13 mouse cellular contexts compared by ENCODE assay signal in the genomic region with DNA sequence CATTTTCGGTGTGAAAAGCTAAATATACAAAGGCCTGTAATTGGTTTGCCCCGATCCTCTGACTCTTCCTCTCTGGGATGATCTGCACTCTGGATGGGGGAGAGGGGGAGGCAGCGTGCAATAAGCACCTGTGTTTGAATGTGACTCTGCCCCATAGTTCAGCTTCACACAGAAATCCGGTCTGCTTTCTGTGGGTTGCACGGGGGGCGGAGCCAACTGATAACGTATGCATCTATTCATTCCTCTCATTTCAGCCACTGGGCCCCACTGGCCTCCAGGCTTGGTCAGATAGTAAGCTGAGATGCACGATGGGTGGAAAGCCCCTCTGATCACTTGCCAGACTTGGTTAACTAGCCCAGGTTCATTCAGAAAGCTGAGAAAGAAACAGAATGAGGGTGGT.
DNase-seq lines count a peak whose midpoint lies in the region; ATAC-seq and TF ChIP-seq lines count a peak whose summit lies in the region.
"Had no signal": no experiment of that assay in that cellular context is flagged by ENCODE, and none has a peak within 500 bp of the region (broad histone marks: within the 10 kb centered on the region; RNA-seq: fewer than 3 reads in every experiment).

No protein-coding gene starts in this region.

- H3K4me3 ChIP-seq in forebrain, embryonic 10.5 days: no peak overlapping the region
- no peak overlapping the region for H3K4me3 ChIP-seq in forebrain, postnatal 0 days (ENCODE audit: low read depth, low read length)
- H3K4me3 ChIP-seq: heart, adult 2 months; limb, embryonic 15.5 days; megakaryocyte, embryonic 14.5 days had no signal

- no peak overlapping the region for H3K9ac ChIP-seq in forebrain, postnatal 0 days
- H3K9ac ChIP-seq: limb, embryonic 15.5 days had no signal

- no peak for ATAC-seq in forebrain, postnatal 0 days
- no peak for ATAC-seq in erythroblast, adult 5-6 weeks (replicated peaks; ENCODE audit: low FRiP score, poor library complexity, severe bottlenecking)

- H3K27me3 ChIP-seq in forebrain, embryonic 10.5 days (ENCODE audit: poor library complexity, severe bottlenecking): peaks cover 8% of the 10 kb centered on the region; the same call in 1 of the 2 replicates
- no peaks in the 10 kb centered on the region for H3K27me3 ChIP-seq in forebrain, postnatal 0 days (ENCODE audit: insufficient read depth, low read length)
- H3K27me3 ChIP-seq: limb, embryonic 15.5 days; megakaryocyte, embryonic 14.5 days had no signal

- TF ChIP-seq CTCF in forebrain, postnatal 0 days (IDR thresholded peaks at IDR 0.05; ENCODE audit: low read depth): no peak

- 45% methylated on average over 8 of the region's 8 CpGs for WGBS in forebrain, embryonic 10.5 days
- 24% methylated on average over 8 of the region's 8 CpGs for WGBS in forebrain, postnatal 0 days

- H3K36me3 ChIP-seq in forebrain, embryonic 10.5 days (replicated peaks): no peaks in the 10 kb centered on the region
- H3K36me3 ChIP-seq in forebrain, postnatal 0 days (ENCODE audit: insufficient read depth): no peaks in the 10 kb centered on the region
- H3K36me3 ChIP-seq: limb, embryonic 15.5 days had no signal

- H3K9me3 ChIP-seq in forebrain, embryonic 10.5 days: no peaks in the 10 kb centered on the region
- H3K9me3 ChIP-seq in forebrain, postnatal 0 days (ENCODE audit: low read length): no peaks in the 10 kb centered on the region
- H3K9me3 ChIP-seq: limb, embryonic 15.5 days had no signal

- no peak overlapping the region for H3K4me2 ChIP-seq in forebrain, postnatal 0 days (ENCODE audit: low read depth)
- H3K4me2 ChIP-seq: limb, embryonic 15.5 days had no signal

- DNase-seq in forebrain, embryonic 10.5 days (ENCODE audit: extremely low spot score, low spot score): peak; percentile 42
- no peak for DNase-seq in forebrain, postnatal 0 days
- peak; percentile 42 for DNase-seq in urinary bladder, postnatal 14 days (ENCODE audit: low spot score)
- no peak for DNase-seq in urinary bladder, adult 2 months (ENCODE audit: low spot score)
- peak; percentile 35 for DNase-seq in mesoderm, embryonic 11.5 days (ENCODE audit: low read depth, low spot score)
- no peak for DNase-seq in adrenal gland, adult (ENCODE audit: inconsistent age in 2 of 2, low spot score in 1 of 2)
- DNase-seq in testis, postnatal 10 days (ENCODE audit: low spot score): no peak
- DNase-seq: right cerebral cortex, postnatal 14 days had no signal

- H3K4me1 ChIP-seq in forebrain, embryonic 10.5 days: peaks cover 52% of the 10 kb centered on the region
- H3K4me1 ChIP-seq in forebrain, postnatal 0 days (ENCODE audit: insufficient read depth): no peaks in the 10 kb centered on the region
- H3K4me1 ChIP-seq: megakaryocyte, embryonic 14.5 days had no signal

- H3K27ac ChIP-seq in forebrain, embryonic 10.5 days: peak overlapping the region; percentile 80
- no peak overlapping the region for H3K27ac ChIP-seq in forebrain, postnatal 0 days (ENCODE audit: low read depth, low read length)
- H3K27ac ChIP-seq: heart, adult 2 months; kidney, postnatal 0 days had no signal

Comparison
In these comparisons a context has a peak if more than half of its experiments do, and no peak if none do; other contexts are left out.
1. DNase-seq: peak in forebrain, embryonic 10.5 days (single experiment), urinary bladder, postnatal 14 days (single experiment) and mesoderm, embryonic 11.5 days (single experiment); none in forebrain, postnatal 0 days (single experiment), urinary bladder, adult 2 months (single experiment), adrenal gland, adult (0 of 2) and testis, postnatal 10 days (single experiment).